Mouse (Mus musculus): ENCODE measurements at regions not wholly inside any gene's neighbourhood (a gene's known extent, or its start where the extent isn't known, plus 50 kb on each side); places are given as distances from the start of the nearest gene placed in this dataset.

- no peak for DNase-seq (ENCODE audit: low read depth, low spot score)
Measured at GRCm38 (mm10) chr17:16247681-16248080, 416.8 kb upstream of the Rgmb start.

DNA sequence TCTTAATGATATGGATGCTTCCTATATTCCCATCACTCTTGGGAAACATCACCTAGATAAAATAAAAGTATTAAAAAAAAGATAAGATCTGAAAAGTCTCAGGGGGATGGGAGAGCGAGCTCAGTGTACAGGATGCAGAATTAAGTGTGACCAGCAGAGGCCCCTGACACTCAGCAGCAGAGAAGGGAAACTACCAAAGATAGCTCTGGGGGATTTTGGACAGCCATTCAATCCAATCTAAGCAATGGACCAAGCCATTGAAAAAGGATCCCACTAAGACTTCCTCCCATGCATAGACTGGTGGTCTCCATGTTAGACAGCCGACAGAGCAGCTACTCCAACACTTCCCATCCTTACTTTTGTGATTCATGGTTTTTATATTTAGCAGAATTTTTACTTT, 390.4 kb upstream of the Rgmb start:
- DNase-seq (ENCODE audit: low read depth, low spot score): no peak

DNA sequence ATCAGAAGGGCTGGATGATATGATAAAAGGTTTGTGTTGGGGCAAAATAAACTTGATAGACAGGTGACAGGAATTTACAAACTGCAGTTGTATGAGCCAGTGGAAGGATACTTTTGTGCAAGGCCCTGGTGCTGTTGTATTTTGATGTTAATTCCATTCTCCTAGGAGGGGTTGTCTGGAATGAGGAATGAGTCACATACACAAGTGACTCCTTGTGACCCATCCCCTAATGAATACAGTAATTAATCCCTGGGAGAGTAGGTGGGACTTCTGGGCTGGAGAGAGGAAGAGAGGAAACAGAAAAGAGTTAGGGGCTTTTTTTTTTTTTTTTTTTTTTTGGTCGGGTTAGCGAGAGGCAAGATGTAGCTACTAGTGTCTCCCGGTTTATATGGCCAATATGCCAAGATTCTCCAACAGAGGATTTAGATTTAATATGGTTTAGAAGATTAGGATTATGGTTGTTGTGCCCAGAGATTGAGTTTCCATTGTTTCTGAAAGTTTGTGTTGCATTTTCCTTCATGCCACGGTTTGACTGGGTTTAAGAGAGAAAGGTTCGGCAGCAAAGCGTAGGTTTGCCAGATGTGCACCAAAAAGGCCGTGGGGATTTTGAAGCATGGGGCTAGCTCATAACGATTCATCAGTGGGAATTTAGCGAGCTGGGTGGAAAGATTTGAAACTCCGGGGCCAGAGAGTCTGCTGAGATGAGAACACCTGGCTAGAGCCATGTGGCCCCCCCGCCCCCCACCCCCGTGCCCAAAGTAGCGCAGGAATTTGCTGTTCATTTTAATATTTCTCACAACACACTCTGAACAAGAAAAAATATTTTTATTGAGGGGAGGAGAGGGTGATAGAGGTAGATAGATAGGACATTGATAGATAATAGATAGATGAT, 389.1 kb upstream of the Rgmb start:
- no peak for DNase-seq (ENCODE audit: low read depth, low spot score)

DNA sequence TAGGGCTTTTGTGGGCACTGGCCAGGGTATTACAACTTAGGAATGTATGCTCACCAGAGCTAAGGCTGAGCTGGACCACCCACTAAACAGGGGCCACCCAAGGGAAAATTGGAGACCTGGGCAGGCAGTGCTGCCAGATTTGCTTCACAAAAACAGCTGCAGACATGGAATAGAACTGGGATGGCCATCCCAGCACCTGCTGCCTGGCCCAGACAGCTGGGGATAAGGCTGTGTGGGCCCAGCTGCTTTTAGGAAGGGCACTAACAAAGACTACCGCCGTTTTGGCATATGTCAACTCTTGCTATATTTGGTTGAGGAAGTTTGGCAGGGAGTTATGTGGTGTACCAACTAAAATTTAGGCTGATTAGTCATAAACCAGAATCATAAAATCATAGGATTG, 387.8 kb upstream of the Rgmb start:
- peak; percentile 67 for DNase-seq (ENCODE audit: low read depth, low spot score)

GRCm38 (mm10) chr17:16216796-16217195, 386.0 kb upstream of the Rgmb start:
- no peak for DNase-seq (ENCODE audit: low read depth, low spot score)

DNA sequence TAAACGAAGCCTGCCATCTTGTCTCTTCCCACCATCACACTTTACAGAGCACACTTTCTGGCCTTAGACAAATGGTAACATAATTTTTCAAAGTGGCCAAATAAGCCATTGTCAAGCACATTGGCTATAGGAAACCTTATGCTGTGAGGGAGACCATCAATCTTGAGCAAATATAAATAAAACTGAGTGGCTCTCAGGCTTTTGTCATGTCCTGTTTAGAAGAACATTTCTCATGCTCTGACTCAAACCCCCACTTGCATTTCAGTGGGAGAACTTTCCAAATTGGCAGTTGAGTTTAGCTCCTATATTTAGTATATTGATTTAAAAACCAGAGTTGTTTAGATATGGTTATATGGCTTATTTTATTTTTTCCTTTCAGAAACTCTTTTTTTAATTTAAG, 362.8 kb upstream of the Rgmb start:
- DNase-seq (ENCODE audit: low read depth, low spot score): no peak

DNA sequence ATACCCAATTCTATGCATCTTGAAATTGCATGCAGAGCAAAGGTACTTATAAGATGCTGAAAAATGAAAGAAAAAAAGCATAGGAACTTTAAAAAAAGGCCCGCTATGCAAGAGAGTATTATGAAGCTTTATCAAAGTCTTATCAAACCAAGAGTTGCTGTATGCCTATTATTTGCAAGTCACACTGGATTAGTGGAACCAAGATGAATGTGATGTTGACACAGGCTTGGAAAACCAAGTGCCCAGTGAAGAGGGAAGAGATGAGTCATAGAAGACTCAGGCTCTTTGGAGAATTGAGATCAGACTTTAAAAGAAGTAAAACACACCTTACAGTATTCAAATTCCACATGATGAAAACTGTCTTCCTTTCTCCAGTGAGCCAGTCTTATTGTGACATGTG, 350.0 kb upstream of the Rgmb start:
- DNase-seq (ENCODE audit: low read depth, low spot score): no peak

DNA sequence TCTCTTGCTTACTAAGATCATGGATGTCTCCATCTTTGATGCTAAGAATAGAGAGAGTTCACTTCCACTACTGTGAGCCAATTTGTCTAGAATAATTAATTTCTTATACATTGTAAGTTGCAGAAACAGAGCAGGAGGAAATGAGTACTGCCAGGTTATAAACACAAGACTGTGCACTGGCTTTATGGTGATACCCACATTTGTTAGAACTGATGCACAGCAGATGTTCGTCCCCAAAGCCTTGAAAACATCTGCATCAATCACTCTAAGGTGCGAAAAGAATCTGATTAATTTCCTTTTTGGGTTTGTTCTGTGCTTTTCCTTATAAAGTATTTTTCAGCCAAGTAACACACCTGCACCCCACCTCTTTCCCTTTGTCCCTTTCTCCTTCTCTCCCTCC, 347.3 kb upstream of the Rgmb start:
- DNase-seq (ENCODE audit: low read depth, low spot score): peak; percentile 54

GRCm38 (mm10) chr17:16176782-16177510, 346.1 kb upstream of the Rgmb start:
- peak; percentile 68 for DNase-seq (ENCODE audit: low read depth, low spot score)

- DNase-seq (ENCODE audit: low read depth, low spot score): no peak
Measured at GRCm38 (mm10) chr17:16173568-16174105, 342.8 kb upstream of the Rgmb start.

- DNase-seq (ENCODE audit: low read depth, low spot score): no peak
Measured at GRCm38 (mm10) chr17:16166731-16167130, 335.9 kb upstream of the Rgmb start.

DNA sequence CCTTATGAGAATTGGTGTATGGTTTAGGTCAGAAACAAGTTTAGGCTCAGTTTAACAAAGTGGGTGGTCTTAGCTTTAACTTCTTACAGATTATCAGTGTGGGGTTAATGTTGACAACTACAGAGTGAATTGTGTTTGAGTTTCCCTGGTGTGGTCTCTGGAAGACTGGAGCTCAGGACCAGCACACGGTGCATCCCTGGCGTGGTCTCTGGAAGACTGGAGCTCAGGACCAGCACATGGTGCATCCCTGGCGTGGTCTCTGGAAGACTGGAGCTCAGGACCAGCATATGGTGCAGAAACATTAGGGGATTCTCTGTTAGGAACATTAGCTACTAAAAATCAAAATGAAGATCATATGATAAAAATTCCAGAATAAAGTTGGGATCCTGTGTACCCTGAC, 327.3 kb upstream of the Rgmb start:
- DNase-seq (ENCODE audit: low read depth, low spot score): no peak

- peak; percentile 46 for DNase-seq (ENCODE audit: low read depth, low spot score)
Measured at GRCm38 (mm10) chr17:16157711-16158110, 326.9 kb upstream of the Rgmb start.

- no peak for DNase-seq (ENCODE audit: low read depth, low spot score)
Measured at GRCm38 (mm10) chr17:16157135-16157534, 326.3 kb upstream of the Rgmb start.

DNA sequence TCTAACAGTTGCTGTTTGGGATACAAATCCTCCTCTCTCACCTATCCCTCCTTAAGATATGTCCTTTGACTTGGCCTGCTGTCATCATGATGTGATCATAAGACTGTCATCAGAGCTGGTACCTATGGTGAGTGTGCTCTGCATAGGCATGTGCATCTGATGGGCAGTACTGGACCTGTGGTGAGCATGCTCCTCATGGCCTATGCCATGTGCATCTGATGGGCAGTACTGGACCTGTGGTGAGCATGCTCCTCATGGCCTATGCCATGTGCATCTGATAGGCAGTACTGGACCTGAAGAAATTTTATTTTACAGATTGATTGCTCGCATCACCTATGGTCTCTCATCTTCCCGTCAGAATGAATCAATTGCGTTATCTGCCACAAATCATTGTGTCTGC, 325.8 kb upstream of the Rgmb start:
- no peak for DNase-seq (ENCODE audit: low read depth, low spot score)

GRCm38 (mm10) chr17:16155587-16155986, 324.7 kb upstream of the Rgmb start:
- no peak for DNase-seq (ENCODE audit: low read depth, low spot score)

Data from forelimb bud, embryonic 11.5 days (tissue).